Mouse (Mus musculus) skeletal muscle tissue, adult 2 months (tissue): ENCODE results near the gene Cutc.

Source experiments
- DNase-seq: peaks from one replicate; pipeline ENCODE4 v3.0.0-alpha.2; 2012; ENCODE audit warnings: low read depth, low spot score

Cutc gene

DNA sequence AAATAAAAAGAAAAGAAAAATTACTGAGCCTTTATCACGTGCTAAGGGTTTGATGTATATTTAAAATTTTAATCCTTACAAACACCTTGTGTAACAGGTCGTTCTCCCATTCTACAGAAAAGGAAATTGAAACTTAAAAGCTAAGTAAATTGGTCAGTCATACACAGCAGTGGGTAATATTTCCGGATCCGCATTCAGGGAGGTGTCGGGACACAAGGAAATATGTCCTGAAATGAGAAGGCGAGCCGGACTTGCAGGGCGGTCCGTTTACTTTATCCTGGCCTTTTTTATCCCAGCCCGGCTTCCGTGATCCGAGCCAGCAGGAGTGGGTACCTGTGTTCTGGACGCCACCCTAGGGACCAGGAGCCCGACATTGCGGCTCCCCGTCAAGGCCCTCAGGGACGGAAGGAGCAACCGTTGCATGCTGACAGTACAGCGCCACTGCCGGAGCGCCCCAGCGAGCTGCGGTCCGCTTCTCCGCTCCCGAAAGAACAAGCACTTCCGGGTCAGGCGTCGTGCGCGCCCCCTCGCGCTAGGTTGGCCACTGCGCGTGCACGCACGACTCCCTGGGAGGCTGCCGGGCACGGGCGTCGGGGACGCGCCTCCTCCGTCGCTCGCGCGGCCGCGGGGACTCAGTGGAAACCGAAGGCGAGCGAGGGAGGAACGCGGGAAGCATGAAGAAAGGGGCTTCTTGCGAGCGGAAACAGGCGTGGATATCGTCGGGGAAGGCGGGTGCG, at the start of gene Cutc, which contains the start of gene Cox15:
Cutc (plus strand) TSS at position 508 of the 737 bp plus-strand sequence.
Cox15 (minus strand) TSS at position 512 of the 737 bp plus-strand sequence.
- peak; percentile 96 for DNase-seq

DNA sequence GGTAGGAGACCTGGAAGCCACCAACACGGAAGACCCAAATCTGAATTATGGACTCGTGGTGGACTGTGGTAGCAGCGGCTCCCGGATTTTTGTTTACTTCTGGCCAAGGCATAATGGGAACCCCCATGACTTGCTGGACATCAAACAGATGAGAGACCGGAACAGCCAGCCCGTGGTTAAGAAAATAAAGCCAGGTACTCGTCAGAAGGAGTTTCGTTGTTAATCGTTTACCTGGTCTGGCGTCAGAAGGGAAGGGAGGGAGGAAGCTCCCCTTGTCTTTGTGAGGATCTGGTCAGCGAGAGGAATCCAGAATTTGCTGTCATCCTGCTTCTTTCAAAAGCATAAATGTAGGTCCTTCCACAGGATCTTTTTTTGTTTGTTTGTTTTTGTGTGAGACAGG, 48.6 kb upstream of the Cutc start:
- no peak for DNase-seq

DNA sequence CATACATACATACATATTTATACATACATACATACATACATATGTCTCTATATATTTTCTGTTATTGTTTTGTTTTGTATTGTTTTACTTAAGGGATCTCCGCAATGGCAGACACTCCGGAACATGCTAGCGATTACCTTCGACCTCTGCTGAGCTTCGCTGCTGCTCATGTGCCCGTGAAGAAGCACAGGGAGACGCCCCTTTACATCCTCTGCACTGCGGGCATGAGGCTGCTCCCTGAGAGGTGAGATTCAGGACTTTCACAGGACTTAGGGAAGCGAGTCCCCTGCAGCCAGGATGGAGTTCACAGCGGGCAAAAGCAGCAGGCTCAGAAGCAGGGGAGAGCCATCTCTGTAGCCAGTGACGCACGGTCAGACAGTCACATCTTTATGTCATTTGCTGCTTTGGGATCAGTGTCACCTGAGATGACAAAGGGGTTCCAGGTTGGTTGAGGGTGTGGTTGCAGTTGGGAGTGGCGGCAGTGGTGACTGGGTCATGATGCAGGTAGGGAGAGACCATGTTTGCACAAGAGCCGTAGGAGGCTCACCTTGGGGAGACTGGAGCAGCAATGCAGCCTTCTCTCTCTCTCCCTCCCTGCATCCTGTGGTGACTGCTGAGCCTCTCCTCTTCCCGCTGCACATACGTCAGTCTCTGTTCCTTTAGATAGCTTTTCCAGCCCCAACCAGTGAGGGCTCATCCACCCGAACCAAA, 47.9 kb upstream of the Cutc start:
- DNase-seq = no peak

DNA sequence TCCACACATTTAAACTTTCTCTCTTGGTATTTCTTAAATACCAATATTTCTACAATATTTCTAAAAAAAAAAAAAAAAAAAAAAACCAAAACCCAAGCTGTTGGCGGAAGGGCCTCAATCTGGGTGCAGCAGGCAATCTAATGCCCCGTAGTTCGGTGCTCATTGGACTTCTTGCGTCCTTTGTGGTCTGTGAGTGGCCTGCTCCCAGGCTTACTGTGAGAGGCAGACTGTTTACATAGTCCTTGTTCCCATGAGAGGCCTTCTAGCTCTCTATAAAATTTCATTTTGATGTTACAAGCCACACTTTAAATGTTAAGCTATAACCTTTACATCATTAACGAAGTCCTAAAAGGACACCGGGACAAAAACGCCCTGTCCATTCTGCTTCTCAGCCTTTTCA, 44.6 kb upstream of the Cutc start:
- no peak for DNase-seq

DNA sequence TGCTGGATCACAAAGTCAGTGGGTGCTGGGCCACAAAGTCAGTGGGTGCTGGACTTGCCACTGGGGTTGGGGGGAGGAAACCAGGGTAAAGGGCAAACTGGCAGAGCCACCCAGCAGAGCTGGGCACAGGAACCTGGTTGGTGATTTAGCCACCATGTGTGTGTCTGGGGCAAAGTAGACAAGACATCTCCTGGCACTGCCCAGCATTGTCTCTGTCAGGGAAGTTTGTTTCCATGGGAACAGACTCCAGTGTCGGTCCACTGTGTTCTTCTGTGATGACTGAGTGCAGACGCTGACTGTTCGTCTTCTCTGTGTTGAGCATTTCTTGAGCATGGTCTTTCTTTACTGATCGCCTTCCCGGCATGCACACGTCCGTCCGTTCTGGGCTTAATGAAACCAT, 43.5 kb upstream of the Cutc start:
- no peak for DNase-seq

DNA sequence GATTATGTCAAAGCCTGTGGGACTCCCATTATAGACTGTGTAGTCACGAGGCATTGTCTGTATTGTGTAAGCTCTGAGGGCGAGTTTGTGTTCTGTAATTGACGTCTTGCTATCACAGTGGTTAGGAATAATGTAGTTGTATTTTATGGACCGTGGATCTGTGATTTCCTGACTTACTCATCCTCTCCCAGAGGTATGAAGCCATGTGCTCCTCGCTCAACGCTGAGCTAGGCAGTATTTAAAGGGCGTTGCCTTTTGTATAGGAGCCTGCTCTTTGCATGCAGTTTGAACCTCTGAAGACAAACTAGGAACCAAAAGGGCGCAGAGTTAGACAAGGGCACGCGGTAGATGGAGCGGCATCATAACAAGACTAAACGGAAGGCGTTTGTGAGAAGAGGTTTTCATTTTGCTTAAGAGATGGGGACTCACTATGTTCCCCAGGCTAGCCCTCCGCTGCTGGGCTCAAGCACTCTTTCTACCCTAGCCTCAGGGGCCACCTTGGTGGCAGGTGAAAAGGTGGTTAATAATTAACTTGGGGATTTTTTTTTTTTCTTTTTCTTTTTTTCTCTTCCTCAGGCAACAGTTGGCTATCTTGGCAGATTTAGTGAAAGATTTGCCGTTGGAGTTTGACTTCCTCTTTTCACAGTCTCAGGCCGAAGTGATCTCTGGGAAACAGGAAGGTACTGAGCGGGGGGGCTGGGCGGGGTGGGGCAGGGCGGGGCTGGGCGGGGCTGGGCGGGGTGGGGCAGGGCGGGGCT, 41.5 kb upstream of the Cutc start:
- DNase-seq = no peak

DNA sequence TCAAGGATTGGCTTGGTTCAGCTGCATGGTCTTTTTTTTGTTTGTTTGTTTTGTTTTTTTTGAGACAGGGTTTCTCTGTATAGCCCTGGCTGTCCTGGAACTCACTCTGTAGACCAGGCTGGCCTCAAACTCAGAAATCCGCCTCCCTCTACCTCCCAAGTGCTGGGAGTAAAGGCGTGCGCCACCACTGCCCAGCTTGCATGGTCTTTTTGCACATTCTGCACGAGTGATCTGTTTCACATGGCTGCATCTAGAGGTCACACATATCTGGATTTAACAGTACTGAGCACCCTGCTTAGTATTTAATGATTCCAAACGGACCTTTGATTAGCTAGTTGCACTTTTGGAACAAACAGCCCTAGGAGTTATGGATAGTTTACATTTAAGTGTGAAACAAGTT, 40.8 kb upstream of the Cutc start:
- DNase-seq = no peak

DNA sequence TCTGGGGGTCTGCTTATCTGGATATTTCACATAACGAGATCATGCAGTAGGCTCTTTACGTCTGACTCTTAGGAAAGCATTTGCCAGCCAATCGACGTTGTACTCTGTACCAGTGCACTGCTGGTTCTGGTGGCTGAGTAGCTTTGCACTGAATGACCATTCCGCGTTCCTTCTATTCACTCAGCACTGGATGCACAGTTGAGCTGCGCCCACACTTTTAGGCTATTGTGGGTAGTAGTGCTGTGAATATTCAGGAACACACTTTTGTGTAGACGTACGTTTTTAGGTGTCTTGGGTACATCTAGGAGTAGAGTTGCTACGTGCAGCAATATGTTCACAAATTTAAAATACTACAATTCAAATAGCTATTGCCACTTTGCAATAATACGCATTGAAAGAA, 32.7 kb upstream of the Cutc start:
- no peak for DNase-seq

DNA sequence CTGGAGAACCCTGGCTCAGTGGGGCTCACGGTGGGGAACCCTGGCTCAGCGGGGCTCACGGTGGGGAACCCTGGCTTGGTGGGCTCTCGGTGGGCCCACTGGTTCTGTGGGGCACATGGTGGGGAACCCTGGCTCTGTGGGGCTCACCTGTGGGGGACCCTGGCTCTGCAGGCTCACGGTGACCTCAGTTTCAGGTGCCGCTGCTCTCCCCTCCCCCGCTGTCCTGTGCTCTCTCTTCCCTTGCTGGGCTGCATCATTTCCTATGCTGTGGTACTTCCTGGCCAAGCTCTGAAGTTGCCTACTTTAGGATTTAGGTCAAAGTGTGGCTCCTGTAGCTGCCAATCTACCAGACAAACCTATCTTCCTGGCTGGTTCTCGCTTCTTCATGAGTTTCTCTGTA, 29.9 kb upstream of the Cutc start:
- DNase-seq = no peak

DNA sequence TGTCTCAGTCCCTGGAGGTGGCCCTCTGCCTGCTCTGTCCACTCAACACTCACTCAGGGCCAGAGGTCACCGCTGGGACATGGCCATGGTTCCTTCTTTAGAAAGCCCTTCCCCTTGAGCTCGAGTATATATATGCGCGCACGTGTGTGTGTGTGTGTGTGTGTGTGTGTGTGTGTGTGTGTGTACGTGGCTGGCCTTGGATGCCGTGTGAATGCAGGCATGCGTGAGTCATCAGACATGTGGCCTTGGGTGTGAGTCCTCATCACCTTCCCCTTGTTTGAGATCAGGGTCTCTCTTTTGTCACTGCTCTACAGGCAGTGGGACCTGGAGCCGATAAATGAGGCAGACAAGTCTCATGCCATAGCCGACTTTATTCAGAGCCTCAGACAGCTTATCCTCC, 29.3 kb upstream of the Cutc start:
- DNase-seq = no peak

DNA sequence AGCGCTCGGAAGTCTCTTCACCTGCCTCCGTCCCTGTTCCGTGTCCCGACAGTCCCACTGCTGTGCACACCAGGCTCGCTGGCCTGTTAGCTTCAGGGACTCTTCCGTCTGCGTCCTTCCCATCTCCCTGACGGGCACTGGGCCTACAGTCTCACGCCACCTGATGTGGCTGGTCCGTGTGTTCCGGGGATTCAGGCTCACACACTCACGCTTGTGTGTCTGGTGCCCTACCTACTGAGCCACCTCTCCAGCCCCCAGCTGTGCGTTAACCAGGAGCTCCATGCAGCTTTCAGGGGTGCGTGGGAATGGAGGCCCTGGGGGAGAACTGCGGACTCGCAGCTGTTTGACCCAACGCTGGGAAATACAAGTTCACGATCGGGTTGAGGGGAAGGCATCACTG, 28.6 kb upstream of the Cutc start:
- DNase-seq = no peak

DNA sequence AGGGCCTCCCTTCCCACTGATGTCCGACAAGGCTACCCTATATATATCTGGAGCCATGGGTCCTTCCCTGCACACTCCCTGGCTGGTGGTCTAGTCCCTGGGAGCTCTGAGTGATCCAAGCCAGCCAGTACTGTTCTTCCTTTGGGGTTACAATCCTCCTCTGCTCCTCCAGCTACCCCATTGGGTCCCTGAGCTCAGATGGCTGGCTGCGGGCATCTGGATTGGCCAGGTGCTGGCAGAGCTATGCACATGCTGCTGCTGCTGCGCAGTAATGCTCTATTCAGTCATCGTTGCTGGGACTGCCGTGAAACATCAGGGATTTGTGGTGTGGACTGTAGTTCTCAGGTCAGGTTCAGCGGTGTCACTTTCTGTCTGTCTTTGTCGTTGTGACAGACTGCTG, 28.0 kb upstream of the Cutc start:
- DNase-seq = no peak

DNA sequence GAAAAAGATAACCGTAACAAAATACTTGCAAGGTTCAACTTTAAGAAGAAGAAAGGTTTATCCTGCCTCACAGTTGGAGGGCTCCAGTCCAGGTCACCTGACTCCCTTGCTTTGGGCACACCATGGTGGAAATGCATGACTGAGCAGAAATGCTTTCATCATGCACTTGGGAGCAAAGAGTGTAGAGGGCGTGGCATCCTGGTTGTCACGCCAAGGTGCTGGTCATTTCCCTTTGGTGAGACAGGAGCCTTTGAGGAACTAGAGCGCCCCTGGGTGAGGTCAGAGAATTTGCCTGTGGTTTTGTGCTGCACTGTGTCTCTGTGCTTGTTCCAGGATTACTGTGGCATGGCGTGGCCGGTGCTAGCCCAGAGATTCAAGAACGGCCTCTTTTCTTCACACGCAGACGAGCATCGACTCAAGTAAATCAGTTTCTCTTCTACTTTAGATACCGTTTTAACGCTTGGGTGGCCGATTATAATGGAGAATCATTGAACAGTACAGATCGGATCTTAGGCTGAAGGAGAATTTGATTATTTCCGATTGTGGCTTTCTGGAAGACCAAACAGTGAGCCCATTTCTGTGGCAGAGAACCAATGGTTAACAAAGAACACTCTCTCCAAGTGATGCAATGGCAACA, 26.2 kb upstream of the Cutc start:
- DNase-seq = no peak

DNA sequence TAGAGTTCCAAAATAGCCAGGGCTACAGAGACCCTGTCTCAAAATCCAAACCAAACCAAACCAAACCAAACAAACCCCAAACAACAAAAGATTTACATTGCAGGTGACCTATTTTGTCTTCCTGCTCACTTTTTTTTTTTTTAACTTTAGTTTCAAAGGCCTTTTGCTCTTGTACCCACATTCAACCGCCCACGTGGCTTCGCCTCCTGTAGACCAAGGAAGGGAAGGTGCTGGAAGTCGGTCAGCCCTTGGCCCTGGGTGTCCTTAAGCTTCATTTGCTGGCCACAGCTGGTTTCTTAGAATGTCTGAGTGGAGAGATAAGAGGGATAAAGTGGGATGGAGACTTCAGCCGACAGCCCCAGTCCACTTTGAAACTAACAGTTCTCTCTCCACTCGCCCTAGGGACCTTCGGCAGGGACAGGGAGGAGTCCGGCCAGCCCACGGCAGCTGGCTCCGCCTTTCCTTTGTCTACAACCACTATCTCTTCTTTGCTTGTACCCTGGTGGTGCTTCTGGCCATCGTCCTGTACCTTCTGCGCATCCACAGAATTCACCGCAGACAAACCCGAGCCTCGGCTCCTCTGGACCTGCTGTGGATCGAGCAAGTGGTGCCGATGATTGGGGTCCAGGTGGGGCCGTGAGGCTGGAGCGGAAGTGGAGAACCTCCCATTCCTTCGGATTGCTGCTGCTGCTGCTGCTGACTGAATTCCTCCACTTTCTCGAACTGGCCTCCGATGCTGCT, 23.3 kb upstream of the Cutc start:
- no peak for DNase-seq

DNA sequence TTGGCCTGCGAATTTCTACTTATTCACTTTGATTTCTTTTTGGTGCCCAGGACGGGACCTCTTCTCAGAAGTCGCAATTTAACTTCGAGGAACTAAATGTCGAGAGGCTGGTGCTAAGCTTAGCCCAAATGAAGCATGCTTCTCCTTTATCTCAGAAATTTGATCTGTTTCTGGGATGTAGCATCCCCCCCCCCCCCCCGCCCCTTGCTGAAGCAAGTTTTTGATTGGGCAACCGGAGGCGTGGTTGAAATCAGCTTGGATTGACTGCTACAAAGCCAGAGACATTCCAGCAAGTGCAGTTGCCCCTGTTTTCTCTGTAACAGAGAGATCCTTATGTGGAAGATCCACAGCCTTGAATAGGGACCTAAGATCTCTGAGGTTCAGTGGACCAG, 22.8 kb upstream of the Cutc start:
- no peak for DNase-seq

DNA sequence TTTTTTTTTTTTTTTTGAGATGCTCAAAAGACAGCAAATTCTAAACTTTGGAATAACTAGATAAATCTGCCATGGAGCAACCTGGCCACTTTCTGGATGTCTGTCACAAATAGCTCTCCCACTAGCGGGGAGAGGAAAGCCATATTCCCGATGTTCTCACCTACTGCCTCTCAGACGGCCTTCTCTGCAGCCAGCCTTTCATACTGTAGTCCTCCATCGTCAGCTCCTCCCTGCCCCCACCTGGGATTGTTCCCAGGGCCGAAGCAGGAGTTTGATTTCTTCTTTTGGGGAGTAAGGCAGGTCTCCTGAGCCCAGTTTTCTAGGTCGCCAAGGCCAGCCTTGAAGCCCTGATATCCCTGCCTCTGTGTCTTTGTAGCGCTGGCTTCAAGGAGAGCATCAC, 21.6 kb upstream of the Cutc start:
- DNase-seq = no peak

DNA sequence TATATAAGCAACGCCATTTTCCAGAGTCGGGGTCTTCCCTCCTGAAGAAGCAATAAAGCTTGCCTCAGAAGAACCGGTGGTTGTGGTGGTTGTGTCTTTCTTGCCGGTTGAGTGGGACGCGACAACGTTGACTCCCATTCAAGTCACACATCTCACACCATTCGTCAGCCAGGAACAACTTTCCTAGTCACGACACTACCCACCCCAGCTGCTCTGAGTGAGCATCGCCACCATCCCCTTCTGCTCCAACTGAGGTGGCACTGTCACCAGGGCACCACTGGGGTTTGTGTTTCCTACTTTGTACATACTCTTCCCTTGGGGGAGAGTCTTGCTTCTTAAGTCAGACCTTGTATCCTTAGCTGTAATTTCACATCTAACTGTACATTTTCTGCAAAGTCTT, 14.4 kb upstream of the Cutc start:
- no peak for DNase-seq

DNA sequence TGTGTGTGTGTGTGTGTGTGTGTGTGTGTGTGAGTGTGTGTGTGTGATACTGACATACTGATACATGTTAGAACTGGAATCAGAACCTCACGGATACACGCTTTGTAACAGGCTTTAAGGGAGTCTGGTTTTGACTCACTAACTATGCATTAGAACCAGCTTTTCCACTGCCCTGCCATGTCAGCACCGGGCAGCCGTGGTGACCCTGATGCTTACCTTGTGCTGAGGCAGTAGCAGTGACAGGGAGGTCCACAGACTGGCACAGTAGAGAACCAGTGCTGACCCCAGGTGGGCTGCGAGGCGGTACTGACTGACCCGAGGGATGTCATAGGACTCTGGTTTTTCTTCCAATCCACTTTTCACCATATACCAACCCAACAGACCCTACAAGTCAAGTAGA, 9.4 kb upstream of the Cutc start:
- DNase-seq = no peak

DNA sequence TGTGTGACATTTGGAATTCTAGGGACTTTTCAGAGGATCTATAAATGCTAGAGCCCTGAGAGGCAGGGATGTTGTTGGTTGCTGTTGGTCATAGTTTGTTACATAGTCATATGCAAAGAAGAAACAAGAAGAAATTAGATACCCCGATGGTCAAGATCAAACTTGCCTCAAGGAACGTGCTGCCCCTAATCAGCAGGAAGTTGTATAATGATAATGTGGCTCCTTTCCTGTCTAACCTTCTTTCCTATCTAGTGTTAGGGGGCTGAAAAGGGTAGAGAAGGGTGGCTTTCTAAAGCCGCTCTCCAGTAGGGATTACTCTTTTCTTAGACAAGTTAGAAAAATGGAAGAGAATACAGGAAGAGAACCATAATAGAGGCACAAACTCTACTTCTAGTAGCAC, 7.1 kb upstream of the Cutc start:
- no peak for DNase-seq

DNA sequence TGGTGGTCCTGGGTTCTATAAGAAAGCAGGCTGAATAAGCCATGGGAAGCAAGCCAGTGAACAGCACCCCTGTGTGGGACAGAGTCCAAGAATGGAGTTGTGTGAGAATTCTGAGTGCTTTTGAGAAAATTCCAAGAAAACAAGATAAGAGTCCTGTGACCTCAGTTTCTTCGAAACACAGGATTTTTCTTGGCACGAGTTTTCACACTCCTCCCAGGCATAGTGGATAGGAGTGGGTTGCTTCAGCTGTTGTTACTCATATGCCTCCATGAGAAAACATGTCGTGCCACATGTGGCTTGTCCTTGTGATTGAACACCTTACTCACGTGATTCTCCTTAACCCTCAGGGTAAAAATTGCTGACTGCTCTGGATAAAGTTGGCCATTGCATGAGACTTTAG, 4.9 kb upstream of the Cutc start:
- DNase-seq = no peak

DNA sequence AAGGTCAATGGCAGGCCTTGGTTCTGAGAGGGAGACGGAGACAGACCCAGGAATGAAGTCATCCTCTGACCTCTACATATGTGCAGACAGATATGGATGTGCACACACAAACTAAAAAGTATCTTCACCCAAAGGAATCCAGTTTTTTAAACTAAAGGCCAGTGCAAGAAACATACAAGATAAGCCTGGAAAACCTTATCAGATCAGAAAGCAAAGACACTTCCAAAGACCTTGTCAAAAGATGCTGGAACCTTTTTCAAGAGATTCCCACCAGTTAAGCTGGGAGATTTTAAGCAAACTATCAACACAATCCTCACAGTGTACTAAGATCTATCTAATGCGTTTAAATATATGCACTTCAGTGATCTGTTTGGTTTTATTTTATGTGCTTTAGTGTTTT, 2.8 kb upstream of the Cutc start:
- DNase-seq = no peak
